Mouse (Mus musculus) frontal cortex, postnatal 10 days (tissue): Measurements from ENCODE around the gene Xbp1.
"Not testable (repeated sequence)": the region's sequence is repeated elsewhere in the genome, so short reads cannot be mapped to it uniquely, and the experiment has no call there.

Experiments used
- DNase-seq, 2 experiments: peaks; one replicate each; pipeline ENCODE4 v3.0.0; 2022; ENCODE audit warnings: low spot score in 2 of 2, mixed read lengths in 1 of 2

Xbp1 gene

DNA sequence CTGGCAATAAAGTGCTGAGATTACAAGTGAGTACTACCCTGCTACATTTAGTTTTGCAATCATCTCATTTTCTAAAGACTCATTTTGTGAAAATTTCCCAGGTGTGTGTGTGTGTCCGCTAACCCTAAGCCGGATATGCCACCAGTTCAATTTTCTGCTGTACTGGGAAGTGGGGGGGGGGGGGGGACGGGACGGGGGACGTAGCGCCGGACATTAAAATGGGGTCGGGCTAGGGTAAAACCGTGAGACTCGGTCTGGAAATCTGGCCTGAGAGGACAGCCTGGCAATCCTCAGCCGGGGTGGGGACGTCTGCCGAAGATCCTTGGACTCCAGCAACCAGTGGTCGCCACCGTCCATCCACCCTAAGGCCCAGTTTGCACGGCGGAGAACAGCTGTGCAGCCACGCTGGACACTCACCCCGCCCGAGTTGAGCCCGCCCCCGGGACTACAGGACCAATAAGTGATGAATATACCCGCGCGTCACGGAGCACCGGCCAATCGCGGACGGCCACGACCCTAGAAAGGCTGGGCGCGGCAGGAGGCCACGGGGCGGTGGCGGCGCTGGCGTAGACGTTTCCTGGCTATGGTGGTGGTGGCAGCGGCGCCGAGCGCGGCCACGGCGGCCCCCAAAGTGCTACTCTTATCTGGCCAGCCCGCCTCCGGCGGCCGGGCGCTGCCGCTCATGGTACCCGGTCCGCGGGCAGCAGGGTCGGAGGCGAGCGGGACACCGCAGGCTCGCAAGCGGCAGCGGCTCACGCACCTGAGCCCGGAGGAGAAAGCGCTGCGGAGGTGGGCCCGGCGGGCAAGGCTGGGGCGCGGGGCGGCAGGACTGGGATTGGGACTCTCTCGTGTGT is at the start of gene Xbp1:
Gene Xbp1 (plus strand): TSS at position 248 of the 854 bp plus-strand sequence.
- peak; percentile 94 to 96 for DNase-seq

DNA sequence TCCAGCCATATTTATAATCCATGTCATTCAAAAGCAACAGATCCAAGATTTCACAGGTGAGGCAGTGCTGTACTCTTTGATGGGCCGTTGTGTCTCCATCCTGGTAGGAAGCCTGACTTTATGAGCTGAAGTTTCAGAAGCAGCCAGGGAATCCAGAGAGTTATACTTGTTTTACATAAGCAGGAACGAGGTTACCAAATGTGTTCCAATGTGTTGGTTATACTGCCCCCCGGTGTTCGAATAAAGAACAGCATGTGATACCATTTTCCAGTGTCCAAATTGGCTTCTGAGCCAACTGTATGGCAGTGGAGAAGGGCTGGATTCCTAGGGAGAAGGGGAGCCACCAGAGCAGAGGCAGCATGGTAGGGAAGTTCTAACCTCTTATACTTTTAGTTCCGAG is 46.3 kb upstream of the Xbp1 start:
- peak in 1 of 2 experiments; percentile 46 for DNase-seq

DNA sequence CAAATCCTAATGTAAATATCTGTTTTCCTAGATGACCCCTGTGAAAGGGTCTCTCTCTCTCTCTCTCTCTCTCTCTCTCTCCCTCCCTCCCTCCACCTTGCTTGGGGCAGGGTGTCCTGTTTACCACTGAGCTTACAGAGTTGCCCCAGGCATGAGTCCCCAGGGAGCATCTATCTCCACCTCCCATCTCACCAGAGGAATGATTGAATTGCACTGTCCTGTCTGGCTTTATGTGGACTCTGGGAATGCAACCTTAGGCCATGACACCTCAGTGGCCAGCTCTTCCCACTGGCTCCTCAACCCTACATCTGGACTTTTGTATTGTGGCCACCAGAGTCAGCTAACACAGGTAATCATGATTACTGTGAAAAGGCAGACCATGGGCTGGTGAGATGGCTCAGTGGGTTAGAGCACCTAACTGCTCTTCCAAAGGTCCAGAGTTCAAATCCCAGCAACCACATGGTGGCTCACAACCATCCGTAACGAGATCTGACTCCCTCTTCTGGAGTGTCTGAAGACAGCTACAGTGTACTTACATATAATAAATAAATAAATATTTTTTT is 44.8 kb upstream of the Xbp1 start:
- DNase-seq = not testable (repeated sequence)

DNA sequence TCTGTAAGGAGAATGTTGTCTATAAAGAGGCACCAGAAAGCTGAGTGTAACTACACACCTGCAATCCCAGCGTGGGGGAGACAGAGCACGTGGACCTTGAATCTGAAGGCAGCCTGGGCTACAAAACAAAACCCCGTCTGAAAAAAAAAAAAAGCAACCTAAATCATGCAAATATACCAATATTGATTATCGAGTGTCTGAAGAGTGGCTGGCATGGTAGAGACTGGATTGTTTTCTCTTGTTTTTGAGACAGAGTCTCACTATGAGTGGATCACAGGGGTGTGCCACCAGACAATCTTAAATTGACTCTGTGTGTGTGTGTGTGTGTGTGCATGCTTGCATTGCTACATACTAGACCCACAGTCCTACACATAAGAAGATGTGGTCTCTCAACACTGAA is 43.7 kb upstream of the Xbp1 start:
- DNase-seq = no peak

DNA sequence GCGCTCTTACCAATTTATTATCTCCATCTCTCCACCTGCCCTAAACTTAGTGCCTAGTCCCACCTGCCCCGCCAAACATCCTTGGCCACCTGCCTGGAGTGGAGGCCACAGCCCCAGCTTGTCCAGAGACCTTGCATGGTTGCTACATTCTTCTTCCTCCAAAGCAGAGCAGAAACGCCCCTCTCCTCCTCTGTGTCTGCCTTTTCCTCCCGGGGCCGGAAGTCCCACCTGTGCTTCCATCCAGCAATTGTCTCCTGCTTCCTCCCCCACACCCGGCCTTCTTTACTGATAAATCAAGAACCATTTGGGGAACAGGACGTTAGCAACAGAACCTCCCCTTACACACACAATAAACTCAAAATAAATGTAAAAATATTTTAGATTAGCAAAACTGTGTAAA is 42.3 kb upstream of the Xbp1 start:
- no peak for DNase-seq

- no peak for DNase-seq
These were observed 41.6 kb upstream of the Xbp1 start for GRCm38 (mm10) chr11:5478831-5479230.

DNA sequence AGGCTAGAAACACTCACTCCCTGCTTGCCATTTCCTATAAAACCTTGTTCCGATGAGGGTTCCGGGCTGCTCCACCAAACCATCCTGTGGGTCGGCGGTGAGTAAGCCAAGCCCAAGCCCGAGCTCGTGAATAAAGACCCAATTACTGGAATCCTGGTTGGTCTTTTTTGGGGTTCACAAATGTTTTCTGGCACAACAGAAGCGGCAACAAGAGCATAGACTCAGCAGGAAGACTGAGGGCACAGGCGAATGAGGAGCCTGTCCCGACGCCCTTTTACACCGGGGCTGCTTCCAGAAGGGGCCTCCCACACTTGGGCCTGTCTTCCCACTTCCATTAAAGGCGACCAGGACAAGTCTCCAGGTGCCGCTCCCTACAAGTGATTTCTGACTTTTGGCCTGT is 37.9 kb upstream of the Xbp1 start:
- no peak for DNase-seq

- DNase-seq = peak; percentile 64 to 79
These were observed 35.1 kb upstream of the Xbp1 start for GRCm38 (mm10) chr11:5485193-5486011.

DNA sequence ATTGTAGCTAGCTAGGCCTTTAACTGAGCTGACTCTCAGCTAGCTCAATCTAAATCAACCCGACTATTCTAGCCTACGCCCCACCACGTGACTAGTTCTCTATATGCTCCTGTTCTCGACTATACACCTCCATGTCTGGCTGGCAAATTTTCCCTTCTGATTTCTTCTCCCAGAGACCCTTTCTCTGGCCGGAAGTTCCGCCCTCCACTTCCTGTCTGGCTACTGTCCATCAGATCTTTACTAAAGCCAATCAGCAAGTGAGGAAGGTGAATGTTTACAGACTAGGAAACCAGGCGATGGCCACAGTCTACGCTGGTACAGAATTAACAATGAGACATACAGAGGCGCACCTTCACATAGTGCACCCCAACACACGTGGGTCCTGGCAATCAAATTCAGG is 31.0 kb upstream of the Xbp1 start:
- DNase-seq = not testable (repeated sequence)

DNA sequence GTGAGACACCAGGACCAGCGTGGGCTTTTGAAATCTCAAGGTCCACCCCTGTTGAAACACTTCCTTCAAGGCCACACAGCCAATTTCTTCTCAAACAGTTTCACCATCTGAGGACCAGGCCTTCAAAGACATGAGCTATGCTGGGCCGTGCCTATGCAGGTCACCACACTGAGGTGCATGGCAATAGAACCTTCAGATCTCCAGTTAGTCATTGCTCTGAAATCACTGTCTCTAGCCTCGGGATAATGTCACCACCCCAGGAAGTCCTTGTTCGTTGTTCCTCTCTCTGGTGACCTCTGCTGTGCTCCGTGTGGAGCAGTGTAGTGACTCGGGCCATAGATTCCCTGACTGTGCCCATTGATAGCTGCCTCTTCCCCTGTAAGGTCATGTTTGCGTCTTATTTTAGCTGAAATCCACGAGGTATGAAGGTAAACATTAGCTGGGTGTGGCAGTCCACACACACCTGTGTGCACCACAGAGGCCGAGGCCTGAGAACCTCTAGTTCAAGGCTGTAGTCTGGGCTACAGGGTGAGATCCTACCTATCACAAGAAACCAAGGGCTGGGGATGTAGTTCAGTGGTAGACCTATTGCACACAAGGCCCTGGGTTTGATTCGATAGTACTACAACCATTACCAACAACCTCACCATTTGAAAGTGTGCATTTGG is 29.3 kb upstream of the Xbp1 start:
- no peak for DNase-seq

DNA sequence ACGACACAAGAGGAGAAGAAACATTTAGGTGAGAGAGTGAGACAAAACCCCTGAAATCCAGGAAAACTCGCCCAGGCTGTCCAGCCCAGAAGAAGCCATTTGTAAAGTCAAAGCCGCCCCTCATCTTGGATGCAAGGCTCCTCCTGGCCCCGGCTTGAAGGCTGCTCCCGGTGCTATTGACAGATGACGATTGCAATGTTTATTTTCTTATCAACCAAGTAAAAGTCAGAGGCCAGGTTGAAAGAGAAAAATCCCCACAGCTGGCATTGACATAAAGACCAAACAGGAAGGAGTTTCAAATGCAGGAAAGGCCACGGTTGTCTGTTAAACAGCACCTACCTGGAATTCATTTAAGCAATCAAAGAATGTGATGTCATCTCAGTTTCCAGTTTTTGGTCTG is 28.5 kb upstream of the Xbp1 start:
- no peak for DNase-seq

DNA sequence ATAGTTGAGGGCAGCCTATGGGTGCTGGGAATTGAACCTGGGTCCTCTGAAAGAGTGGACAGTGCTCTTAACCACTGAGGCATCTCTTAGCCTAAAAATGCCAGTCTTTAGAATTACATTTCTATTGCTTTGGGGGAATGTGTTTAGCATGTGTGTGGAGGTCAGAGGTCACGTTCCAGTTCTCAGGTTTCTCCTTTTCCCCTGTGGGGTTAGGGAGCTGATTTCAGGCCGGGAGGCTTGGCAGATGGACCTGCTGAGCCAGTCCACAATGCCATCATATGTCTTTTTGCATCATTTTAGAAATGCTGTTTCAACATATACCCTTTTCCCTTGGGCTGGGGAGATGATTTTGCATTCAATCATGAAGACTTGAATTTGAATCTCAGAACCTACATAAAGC is 26.6 kb upstream of the Xbp1 start:
- no peak for DNase-seq

- no peak for DNase-seq
These were observed 25.1 kb upstream of the Xbp1 start for GRCm38 (mm10) chr11:5495286-5495832.

GRCm38 (mm10) chr11:5495906-5496305 is 24.6 kb upstream of the Xbp1 start:
- DNase-seq = no peak

- DNase-seq = no peak
These were observed 23.8 kb upstream of the Xbp1 start for GRCm38 (mm10) chr11:5496559-5497248.

GRCm38 (mm10) chr11:5498422-5498821 is 22.0 kb upstream of the Xbp1 start:
- DNase-seq = no peak

DNA sequence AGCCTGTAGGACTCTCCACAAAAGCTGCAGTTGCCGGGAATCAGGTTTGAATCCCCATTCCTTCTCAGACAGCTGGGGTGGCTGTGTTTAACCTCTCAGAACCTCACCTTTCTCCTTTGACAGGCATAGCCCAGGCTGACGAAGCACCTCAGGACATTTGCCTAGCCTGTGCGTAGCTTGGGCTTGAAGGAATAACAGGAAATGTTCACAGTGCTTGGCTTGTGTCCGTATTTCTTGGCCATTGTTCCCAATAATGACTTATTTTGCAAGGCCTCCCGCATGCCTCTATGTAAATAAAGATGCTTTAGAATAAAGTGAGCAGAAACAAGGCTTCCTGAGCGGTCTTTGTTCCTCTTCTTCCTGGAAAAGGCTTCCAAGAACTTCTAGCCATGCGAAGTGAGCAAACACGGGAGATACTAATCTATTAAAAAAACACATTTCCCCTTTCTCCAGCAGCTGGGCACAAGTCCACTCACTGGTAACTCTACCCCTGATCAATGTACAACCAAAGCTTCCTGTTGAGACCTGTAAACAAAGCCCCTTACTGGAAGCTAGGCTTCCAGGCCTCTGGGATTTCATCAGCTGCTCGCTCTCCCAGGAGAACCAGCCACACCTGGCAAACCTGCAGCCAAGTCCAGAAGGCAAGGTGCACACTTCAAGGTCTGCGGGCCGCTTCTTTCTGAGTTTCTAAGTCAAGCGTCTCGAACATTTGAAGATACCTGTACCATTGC is 21.4 kb upstream of the Xbp1 start:
- no peak for DNase-seq

- no peak for DNase-seq
These were observed 20.4 kb upstream of the Xbp1 start for GRCm38 (mm10) chr11:5499961-5500644.

DNA sequence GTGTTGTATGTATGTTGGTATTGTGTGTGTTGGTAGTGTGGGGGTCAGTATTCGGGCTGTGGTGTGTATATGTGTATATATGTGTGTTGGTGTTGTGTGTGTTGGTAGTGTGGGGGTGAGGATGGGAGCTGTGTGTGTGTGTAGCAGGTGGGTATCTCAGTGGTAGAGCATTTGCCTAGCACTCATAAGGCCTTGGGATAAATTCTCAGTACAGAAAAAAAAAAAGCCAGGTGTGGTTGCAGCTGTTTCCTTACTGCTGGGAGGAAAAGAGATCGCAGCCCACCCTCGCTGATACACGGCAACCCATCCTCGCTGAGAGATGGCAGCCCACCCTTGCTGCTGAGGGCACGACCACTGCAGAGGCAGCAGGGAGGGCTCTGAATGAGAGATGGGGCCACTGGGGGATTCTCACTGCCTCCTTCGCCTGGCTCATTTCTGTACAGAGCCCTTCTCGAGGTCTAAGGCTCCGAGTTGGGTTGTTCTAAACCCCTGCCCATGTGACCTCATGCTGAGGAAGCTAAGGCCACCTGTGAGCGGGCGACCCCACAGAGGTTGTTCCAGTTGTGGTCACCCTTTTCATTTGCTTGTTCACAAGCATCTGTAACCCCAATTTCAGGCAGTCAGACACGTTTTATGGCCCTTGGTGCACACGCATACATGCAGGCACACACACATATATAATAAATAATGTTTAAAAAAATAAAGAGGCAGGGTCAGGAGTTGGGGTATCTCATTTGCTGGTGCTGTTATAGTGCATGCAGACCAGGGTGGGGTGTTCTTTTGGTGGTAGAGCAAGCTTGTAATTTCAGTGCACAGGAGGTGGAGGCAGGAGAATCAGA is 19.3 kb upstream of the Xbp1 start:
- DNase-seq = no peak
